16 mouse cellular contexts compared by ENCODE assay signal in genomic region chr4:7363508-7363907, GRCm38 (mm10).
"Had no signal": no experiment of that assay in that cellular context is flagged by ENCODE, and none has a peak within 500 bp of the region (broad histone marks: within the 10 kb centered on the region; RNA-seq: fewer than 3 reads in every experiment).

No protein-coding gene starts in this region.

- DNase-seq: kidney, adult 11 months; kidney, postnatal 14 days; lung, adult 2 months; lung, postnatal 36 days; right cerebral cortex, adult 18-20 months; right cerebral cortex, postnatal 25 days had no signal

- H3K9ac ChIP-seq: kidney, embryonic 15.5 days; liver, embryonic 15.5 days; midbrain, embryonic 12.5 days; neural tube, embryonic 15.5 days; stomach, embryonic 15.5 days had no signal

- H3K36me3 ChIP-seq: kidney, embryonic 15.5 days; limb, embryonic 10.5 days; liver, embryonic 15.5 days; midbrain, embryonic 12.5 days; neural tube, embryonic 15.5 days; stomach, embryonic 15.5 days had no signal

- ATAC-seq: lung, postnatal 0 days had no signal

- H3K4me1 ChIP-seq: kidney, embryonic 15.5 days; limb, embryonic 10.5 days; liver, embryonic 15.5 days; neural tube, embryonic 15.5 days; stomach, embryonic 15.5 days had no signal

- H3K4me3 ChIP-seq: kidney, embryonic 15.5 days; left cerebral cortex, adult 2 months; limb, embryonic 10.5 days; liver, embryonic 15.5 days; megakaryocyte, embryonic 14.5 days; midbrain, embryonic 12.5 days; neural tube, embryonic 15.5 days; stomach, embryonic 15.5 days had no signal

- H3K27me3 ChIP-seq: kidney, embryonic 15.5 days; liver, embryonic 15.5 days; megakaryocyte, embryonic 14.5 days; midbrain, embryonic 12.5 days; neural tube, embryonic 15.5 days; stomach, embryonic 15.5 days had no signal

- H3K27ac ChIP-seq: kidney, embryonic 15.5 days; left cerebral cortex, adult 2 months; limb, embryonic 10.5 days; liver, embryonic 15.5 days; midbrain, embryonic 12.5 days; neural tube, embryonic 15.5 days; stomach, embryonic 15.5 days had no signal

- H3K9me3 ChIP-seq: kidney, embryonic 15.5 days; limb, embryonic 10.5 days; liver, embryonic 15.5 days; megakaryocyte, embryonic 14.5 days; midbrain, embryonic 12.5 days; neural tube, embryonic 15.5 days; stomach, embryonic 15.5 days had no signal

- H3K4me2 ChIP-seq: kidney, embryonic 15.5 days; liver, embryonic 11.5 days; liver, embryonic 15.5 days; midbrain, embryonic 12.5 days; neural tube, embryonic 15.5 days; stomach, embryonic 15.5 days had no signal
